Mouse (Mus musculus): Measurements from ENCODE around the gene Efcc1.

The Efcc1 gene

DNA sequence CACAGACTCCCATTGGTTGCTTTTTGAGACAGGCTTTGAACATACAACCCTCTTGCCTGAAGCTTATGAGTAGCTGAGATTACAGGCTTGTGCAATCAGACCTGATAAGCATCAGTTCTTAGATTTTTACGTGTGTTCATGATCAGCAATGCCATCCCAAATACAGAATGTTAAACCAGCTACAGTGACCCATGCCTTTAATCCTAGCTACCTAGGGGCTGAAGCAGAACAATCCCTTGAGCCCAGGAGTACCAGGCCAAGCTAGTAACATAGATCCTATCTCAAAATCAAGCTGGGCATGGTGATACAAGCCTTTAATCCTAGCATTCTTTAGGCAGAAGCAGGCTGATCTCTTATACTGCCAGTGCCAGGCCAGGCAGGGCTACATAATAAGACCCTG, 73.4 kb downstream of the Efcc1 start:
- no peak for DNase-seq (ENCODE audit: extremely low spot score)

DNA sequence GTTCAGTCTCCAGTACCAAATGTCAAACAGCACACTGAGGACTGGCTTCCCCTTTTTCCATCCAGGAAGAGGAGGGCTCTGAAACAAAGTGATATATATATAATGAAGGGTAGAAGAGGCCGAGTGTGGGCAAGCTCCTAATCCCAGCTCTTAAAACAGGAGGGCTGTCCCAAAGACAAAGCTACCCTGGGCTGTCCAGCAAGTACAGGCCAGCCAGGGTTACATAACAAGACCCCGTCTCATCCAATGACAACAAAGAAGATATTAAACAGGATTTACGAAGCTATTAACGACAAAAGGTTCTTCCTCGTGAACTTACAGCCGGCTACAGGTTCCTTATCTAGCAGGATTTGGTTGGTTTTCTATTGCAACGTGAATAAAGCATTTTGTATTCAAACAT, 74.2 kb downstream of the Efcc1 start:
- DNase-seq (ENCODE audit: extremely low spot score): no peak

DNA sequence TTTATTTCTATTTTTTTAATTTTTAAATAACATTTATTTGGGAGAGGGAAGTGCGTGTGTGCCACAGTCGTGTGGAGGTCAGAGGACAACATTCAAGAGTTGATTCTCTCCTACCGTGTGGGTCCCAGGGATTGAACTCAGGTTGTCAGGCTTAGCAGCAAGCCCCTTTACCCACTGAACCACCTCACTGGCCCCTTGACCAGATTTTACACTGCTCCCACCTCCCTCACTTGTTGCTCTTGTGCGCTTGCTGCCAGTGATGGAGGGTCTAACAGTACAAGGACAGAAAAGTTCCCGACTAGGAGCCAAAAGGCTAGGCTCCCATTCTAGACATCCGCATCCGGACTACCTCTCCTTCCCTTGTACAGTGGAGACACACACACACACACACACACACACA, 74.8 kb downstream of the Efcc1 start:
- no peak for DNase-seq (ENCODE audit: extremely low spot score)

Data from embryo, embryonic 9.5 days (tissue).